Mouse (Mus musculus): ENCODE measurements around the gene Calhm3.
A peak's percentile ranks its signal among the peaks of the same experiment; 100 is the strongest.
"Not testable (repeated sequence)": the region's sequence is repeated elsewhere in the genome, so short reads cannot be mapped to it uniquely, and the experiment has no call there.

Calhm3 gene

GRCm38 (mm10) chr19:47167617-47168214, 10.2 kb upstream of the Calhm3 start:
- no peak for DNase-seq

DNA sequence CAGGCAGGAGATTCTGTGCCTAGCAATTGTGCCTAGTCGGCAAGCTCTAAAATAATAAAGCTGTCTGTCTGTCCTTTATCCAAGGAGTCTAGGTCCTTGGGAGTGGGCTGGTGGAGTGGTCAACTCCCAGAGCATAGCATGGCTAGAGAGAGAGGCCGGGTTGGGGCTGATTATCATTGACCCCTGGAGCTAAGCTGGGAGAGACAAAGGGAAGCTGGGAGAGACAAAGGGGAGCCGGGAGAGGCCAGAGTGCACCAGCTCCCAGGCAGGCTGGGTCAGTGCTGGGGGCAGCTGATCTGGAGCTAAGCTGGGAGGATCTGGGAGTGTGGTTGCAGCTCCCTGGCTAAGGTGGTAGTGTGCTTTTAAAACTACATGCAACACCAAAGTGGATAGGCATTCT, 9.2 kb upstream of the Calhm3 start:
- no peak for DNase-seq

DNA sequence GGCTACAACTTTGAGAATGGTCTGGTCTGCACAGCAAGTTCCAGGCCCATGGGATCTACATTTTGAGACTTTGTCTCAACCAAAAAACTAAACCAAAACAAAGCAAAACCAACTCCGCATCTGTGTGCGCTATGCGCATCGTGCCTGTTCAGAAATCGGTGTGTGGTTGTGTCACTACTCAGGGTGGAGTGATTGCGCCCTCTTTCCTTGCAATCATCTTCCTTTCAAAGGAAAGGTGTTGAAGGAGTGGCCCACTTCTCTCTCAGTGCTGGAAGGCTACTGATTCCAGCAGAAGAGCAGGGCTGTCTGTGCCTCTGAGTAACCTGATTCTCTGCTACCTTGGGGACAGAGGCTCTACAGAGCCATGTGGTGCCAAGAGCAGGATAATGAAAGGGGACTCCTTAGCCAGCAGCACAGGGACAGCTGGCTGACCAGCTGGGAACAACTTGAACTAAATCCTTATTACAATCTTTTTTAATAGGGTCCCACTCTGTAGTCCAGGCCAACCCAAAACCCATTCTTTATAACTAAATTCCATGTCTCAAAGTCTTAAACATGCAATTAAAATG, 5.7 kb upstream of the Calhm3 start:
- DNase-seq: no peak

DNA sequence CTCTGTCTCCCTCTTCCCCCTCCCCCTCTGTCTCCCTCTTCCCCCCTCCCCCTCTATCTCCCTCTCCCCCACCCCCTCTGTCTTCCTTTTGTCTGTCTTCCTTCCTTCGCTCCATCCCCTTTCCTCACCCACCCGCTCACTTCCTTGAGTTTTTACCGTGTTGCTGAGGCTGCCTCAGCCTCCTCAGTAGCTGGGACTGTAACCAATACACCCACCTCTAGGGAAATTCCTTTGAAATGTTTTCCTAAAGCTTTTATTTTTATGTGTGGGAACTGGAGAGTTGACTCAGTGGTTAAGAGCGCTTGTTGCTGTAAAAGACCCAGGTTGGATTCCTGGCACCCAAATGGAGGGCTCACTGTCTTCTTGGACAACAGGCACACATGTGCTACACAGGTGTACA, 4.1 kb upstream of the Calhm3 start:
- no peak for DNase-seq

- DNase-seq: no peak
Observed at GRCm38 (mm10) chr19:47153767-47154166, 3.8 kb downstream of the Calhm3 start.

- DNase-seq: no peak
Observed at GRCm38 (mm10) chr19:47152062-47152369, 5.5 kb downstream of the Calhm3 start.

DNA sequence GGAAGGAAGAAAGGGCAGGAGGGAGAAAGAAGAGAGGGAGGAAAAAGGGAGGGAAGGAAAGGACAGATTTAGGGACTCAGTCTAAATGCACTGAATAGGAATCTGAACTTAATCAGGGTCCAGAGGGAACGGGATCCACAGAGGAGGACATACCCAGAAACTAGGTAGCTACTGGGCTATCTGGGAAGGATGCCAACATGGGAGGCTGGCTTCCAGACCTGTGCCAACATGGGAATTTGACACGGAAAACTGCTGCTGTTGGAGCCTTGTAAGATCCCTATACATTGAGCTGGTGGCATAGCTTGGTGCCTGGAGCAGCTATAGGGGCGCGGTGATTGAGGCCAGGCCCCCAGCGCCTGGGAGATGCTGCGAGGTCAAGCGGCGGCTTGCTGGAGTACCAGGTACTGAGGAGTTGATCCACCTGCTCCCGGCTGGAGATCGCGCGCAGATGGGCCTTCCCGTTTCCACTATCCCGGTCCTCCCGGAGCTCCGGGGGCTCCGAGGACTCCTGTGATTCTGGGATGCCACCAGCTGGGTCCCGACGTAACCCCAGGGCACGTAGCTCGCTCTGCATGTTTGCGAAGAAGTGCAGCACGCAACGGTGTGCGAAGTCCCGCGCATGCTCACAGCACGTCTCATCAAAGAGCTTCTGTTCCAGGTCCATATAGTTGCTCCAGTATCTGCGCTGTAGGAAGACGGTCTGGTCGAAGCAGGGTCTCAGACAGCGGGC, 6.1 kb downstream of the Calhm3 start:
- no peak for DNase-seq

DNA sequence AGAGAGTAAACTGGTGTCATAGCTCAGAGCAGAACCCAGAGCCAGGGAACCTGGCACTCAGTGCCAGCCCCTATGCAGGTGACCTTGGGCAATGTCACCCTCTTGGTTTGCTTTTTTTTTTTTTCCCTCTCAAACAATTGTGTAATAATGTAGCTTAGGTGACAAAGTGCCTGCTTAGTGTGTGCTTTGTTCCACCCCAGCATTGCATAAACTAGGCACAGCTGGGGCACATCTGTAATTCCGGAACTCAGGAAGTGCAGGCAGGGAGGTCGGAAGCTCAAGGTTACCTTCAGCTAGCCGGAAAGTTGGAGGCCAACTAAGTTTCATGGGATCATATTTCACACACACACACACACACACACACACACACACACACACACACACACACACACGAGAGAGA, 7.7 kb downstream of the Calhm3 start:
- no peak for DNase-seq

DNA sequence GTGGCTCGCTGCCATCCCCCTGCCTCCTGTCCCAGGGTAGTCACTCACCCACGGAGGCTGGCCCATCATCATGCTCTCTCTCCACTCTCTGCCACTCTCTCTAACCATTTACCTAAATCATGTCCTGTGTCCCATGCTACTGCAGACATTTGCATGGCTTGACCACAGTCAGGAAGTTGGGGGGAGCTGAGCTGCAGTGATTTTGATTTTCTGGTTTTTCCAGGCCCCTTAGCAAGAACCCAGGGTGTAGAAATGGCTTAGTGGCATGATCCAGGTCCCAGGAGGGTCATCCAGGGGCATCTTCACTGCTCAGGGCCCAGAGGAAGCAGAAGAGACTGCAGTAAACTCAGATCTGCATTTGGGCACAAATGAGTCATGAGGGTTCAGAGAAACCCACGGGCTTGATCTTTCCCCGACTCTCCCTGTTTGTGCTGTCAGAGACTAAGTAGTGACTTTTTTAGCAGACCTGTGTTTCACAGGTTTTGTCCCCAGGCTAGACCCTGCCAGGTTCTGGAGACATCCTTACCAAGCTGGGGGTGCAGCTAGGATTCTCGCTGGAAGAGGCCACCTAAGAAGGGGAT, 9.2 kb downstream of the Calhm3 start:
- DNase-seq: peak; percentile 34 to 43

- no peak for DNase-seq
Observed at GRCm38 (mm10) chr19:47144154-47144553, 13.4 kb downstream of the Calhm3 start, which contains the start of gene Calhm1. TSS of gene Calhm1 (minus strand) at chr19:47144254.

GRCm38 (mm10) chr19:47142438-47142837, 15.1 kb downstream of the Calhm3 start:
- no peak for DNase-seq

GRCm38 (mm10) chr19:47139611-47140010, 18.0 kb downstream of the Calhm3 start:
- not testable (repeated sequence) for DNase-seq

GRCm38 (mm10) chr19:47137771-47138421, 19.7 kb downstream of the Calhm3 start, which contains the start of gene Calhm2:
TSS of gene Calhm2 (minus strand) at chr19:47138294.
- DNase-seq: peak; percentile 61 to 63

- DNase-seq: peak; percentile 57 to 58
Observed at GRCm38 (mm10) chr19:47137051-47137581, 20.4 kb downstream of the Calhm3 start.

- DNase-seq: no peak
Observed at GRCm38 (mm10) chr19:47136170-47136569, 21.4 kb downstream of the Calhm3 start.

DNA sequence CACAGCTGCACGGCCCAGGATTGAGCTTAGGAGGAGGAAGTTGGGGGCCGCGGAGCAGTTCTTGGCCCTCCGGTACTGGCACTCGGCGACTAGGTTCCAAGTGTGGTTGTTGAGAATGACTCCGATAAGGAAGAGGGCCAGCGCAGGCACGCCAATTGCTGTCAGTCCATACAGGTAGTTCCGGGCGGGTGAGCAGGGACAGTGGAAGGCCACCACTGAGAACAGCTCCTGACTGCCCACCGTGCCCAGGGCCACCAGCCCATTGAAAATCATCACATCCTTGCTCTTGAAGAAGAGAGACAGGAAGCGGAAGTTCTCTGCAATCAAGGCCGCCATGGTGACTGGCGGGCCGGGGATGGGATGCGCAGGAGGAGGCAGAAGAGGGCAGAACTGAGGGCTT, 22.0 kb downstream of the Calhm3 start:
- peak in 1 of 2 experiments; percentile 18 for DNase-seq

GRCm38 (mm10) chr19:47133161-47133560, 24.4 kb downstream of the Calhm3 start:
- peak; percentile 74 to 77 for DNase-seq

- DNase-seq: peak in 1 of 2 experiments; percentile 36
Observed at GRCm38 (mm10) chr19:47130551-47131125, 26.9 kb downstream of the Calhm3 start.

GRCm38 (mm10) chr19:47128835-47129234, 28.7 kb downstream of the Calhm3 start:
- DNase-seq: no peak

DNA sequence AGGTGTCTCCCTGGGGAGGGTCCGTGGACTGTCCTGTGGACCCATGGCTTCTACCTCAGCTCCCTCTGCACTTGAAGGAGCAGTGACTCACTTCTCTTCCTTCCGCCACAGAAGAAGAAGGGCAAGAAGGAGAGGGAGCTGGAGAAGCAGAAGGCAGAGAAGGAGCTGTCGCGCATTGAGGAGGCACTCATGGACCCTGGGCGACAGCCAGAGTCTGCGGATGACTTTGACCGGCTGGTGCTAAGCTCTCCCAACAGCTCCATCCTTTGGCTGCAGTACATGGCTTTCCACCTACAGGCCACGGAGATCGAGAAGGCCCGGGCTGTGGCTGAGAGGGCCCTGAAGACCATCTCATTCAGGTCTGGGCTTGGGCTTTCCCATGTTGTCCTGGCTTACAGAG, 29.4 kb downstream of the Calhm3 start:
- no peak for DNase-seq

GRCm38 (mm10) chr19:47122802-47123201, 34.8 kb downstream of the Calhm3 start:
- DNase-seq: peak; percentile 73 to 77

DNA sequence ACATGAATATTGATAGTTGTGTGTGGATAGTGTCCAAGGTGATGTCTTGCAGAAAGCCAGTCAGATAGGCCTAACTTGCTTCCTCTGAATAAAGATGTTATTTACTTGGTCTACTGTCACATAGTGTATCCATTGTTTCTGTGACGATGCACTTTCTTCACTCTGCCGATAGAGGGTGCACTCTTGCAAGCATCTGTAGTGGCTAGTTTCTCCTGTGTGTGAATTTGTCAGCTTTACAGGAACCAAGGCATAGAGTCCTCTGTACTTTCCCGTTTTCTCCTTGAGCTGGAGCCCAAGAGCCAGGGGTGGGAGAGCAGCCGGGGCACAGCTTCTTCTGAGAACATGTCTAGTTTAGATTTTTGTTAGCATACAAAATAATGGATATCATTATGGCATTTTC, 36.5 kb downstream of the Calhm3 start:
- peak; percentile 50 to 52 for DNase-seq

- DNase-seq: no peak
Observed at GRCm38 (mm10) chr19:47118634-47119033, 38.9 kb downstream of the Calhm3 start.
